Mouse (Mus musculus) adrenal gland, adult (tissue): ENCODE data around the gene Ccdc107.

Source experiments
- DNase-seq, 2 experiments: peaks; one replicate each; pipeline ENCODE4 v3.0.0; 2022 to 2023; ENCODE audit warnings: low spot score in 1 of 2; ENCODE audit not compliant: inconsistent age in 2 of 2

Ccdc107 gene

GRCm38 (mm10) chr4:43492821-43493185 lies at the start of gene Ccdc107:
Gene Ccdc107 (plus strand): TSS chr4:43492900.
- peak; percentile 97 for DNase-seq

GRCm38 (mm10) chr4:43443511-43443910 lies 49.2 kb upstream of the Ccdc107 start:
- peak; percentile 60 to 80 for DNase-seq

GRCm38 (mm10) chr4:43447251-43447650 lies 45.4 kb upstream of the Ccdc107 start:
- DNase-seq: peak; percentile 51 to 73

GRCm38 (mm10) chr4:43448554-43448953 lies 44.1 kb upstream of the Ccdc107 start:
- DNase-seq: peak; percentile 54 to 85

- no peak for DNase-seq
Observed at GRCm38 (mm10) chr4:43452315-43452714, 40.4 kb upstream of the Ccdc107 start.

- no peak for DNase-seq
Observed at GRCm38 (mm10) chr4:43453413-43453812, 39.3 kb upstream of the Ccdc107 start.

- no peak for DNase-seq
Observed at GRCm38 (mm10) chr4:43454041-43454836, 38.5 kb upstream of the Ccdc107 start, which contains the start of gene Cd72. Gene Cd72 (minus strand): TSS chr4:43454628.

GRCm38 (mm10) chr4:43456470-43456869 lies 36.2 kb upstream of the Ccdc107 start:
- no peak for DNase-seq

GRCm38 (mm10) chr4:43457124-43457523 lies 35.6 kb upstream of the Ccdc107 start:
- DNase-seq: no peak

GRCm38 (mm10) chr4:43463102-43463501 lies 29.6 kb upstream of the Ccdc107 start:
- no peak for DNase-seq

- no peak for DNase-seq
Observed at GRCm38 (mm10) chr4:43465935-43466334, 26.8 kb upstream of the Ccdc107 start.

GRCm38 (mm10) chr4:43466872-43467271 lies 25.8 kb upstream of the Ccdc107 start:
- DNase-seq: no peak

GRCm38 (mm10) chr4:43470301-43470700 lies 22.4 kb upstream of the Ccdc107 start:
- DNase-seq: no peak

- DNase-seq: no peak
Observed at GRCm38 (mm10) chr4:43473636-43474035, 19.1 kb upstream of the Ccdc107 start.

GRCm38 (mm10) chr4:43476604-43477003 lies 16.1 kb upstream of the Ccdc107 start:
- peak in 1 of 2 experiments; percentile 50 for DNase-seq

- peak; percentile 91 to 96 for DNase-seq
Observed at GRCm38 (mm10) chr4:43477857-43478533, 14.7 kb upstream of the Ccdc107 start.

- no peak for DNase-seq
Observed at GRCm38 (mm10) chr4:43478534-43478858, 14.2 kb upstream of the Ccdc107 start.

GRCm38 (mm10) chr4:43478906-43479832 lies 13.5 kb upstream of the Ccdc107 start:
- peak; percentile 60 to 83 for DNase-seq

GRCm38 (mm10) chr4:43480985-43481384 lies 11.7 kb upstream of the Ccdc107 start:
- no peak for DNase-seq

GRCm38 (mm10) chr4:43481894-43482456 lies 10.7 kb upstream of the Ccdc107 start:
- DNase-seq: no peak

- peak; percentile 78 to 81 for DNase-seq
Observed at GRCm38 (mm10) chr4:43482591-43482990, 10.1 kb upstream of the Ccdc107 start.
